Mouse (Mus musculus) G1E (cell line): ENCODE data around the gene Esrra.

Source experiments
- CTCF ChIP-seq: IDR thresholded peaks from 2 replicates; pipeline ENCODE4 v1.5.1; 2012; ENCODE audit warnings: low read depth, low read length, inconsistent platforms, mixed read lengths
- GATA1 ChIP-seq: IDR thresholded peaks from 2 replicates; pipeline ENCODE4 v1.6.1; 2012; ENCODE audit warnings: borderline replicate concordance, low read length, inconsistent platforms, mixed read lengths
- POLR2AphosphoS5 ChIP-seq: IDR thresholded peaks from 2 replicates; pipeline ENCODE4 v1.6.1; 2012; ENCODE audit warnings: low read depth, low read length, inconsistent platforms; ENCODE audit not compliant: insufficient replicate concordance
- TAL1 ChIP-seq: conservative IDR thresholded peaks from 2 replicates; pipeline ENCODE4 v1.6.1; 2012; ENCODE audit warnings: low read depth, low read length, inconsistent platforms, mixed read lengths

- TF ChIP-seq CTCF = no peak
- TF ChIP-seq TAL1 = no peak
- TF ChIP-seq GATA1 = no peak
- no peak for TF ChIP-seq POLR2AphosphoS5
Measured at GRCm38 (mm10) chr19:6949532-6949931, 27.9 kb upstream of the Esrra start.
